In the genomic region with DNA sequence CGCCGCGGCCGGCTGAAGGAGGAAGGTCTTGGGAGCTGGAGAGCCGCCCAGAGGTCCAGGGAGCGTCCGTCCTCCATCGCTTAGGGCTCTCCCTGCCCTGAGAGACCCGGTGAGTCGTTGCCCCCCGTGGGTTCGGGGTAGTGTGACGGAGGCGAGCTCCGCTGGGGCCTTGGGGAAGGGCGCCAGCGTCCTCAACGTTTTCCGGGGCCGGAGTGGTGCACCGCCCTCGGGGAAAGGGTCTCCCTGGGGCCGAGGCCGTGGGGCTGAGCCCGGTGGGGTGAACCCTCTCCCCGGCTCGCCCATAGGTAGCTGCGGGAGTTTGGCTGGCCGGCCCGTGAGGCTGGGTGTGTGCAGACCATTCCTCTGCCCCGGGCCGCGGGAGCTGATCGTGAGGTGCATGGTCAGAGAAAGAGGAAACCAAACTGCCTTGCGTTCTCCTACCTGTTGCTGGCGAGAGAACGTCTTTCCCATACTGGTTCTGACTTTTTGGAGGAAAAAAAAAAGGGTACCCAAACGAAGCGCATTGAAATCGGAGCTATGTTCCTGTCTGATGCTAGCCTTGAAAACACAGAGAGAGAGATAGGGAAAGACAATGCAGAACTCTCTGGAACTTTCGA, we compare ENCODE assay signal across 8 mouse cellular contexts. TPM values are rescaled to one million over a fixed set of nuclear protein-coding genes. Genes with fewer than 3 reads are reported as not detected.
A peak's percentile ranks its signal among the peaks of the same experiment; 100 is the strongest.
DNase-seq lines count a peak whose midpoint lies in the region; ATAC-seq and TF ChIP-seq lines count a peak whose summit lies in the region.

No protein-coding gene starts in this region.

- H3K27me3 ChIP-seq in kidney, postnatal 0 days (ENCODE audit: insufficient read depth, low read length) = no peaks in the 10 kb centered on the region
- no peaks in the 10 kb centered on the region for H3K27me3 ChIP-seq in intestine, embryonic 16.5 days (replicated peaks; ENCODE audit: control insufficient read depth, insufficient read depth, low read length)
- no peaks in the 10 kb centered on the region for H3K27me3 ChIP-seq in midbrain, postnatal 0 days (ENCODE audit: insufficient read depth, low read length)

- peak overlapping the region; percentile 90 for H3K4me3 ChIP-seq in kidney, postnatal 0 days (replicated peaks; ENCODE audit: low read depth, low read length)
- H3K4me3 ChIP-seq in embryonic fibroblast, embryonic 13.5 days (ENCODE audit: insufficient read depth, low read length) = peak overlapping the region; percentile 98
- H3K4me3 ChIP-seq in intestine, embryonic 16.5 days (ENCODE audit: low read length) = peak overlapping the region; percentile 96
- H3K4me3 ChIP-seq in midbrain, postnatal 0 days (ENCODE audit: low read depth, low read length) = peak overlapping the region; percentile 97

- H3K9ac ChIP-seq in kidney, postnatal 0 days (ENCODE audit: low read depth, low read length) = peak overlapping the region; percentile 92
- H3K9ac ChIP-seq in intestine, embryonic 16.5 days (ENCODE audit: low read depth, low read length) = peak overlapping the region; percentile 98
- peak overlapping the region; percentile 88 for H3K9ac ChIP-seq in midbrain, postnatal 0 days (replicated peaks; ENCODE audit: low read length, poor library complexity, severe bottlenecking)

- DNase-seq in kidney, postnatal 0 days (ENCODE audit: low spot score) = peak; percentile 57
- no peak for DNase-seq in kidney, adult 9 months
- peak; percentile 33 for DNase-seq in MEL-GATA-1-ER (ENCODE audit: extremely low read depth, low read depth)
- DNase-seq in midbrain, postnatal 0 days (ENCODE audit: low spot score) = no peak
- DNase-seq in cerebellum, postnatal 25 days = no peak
- DNase-seq in yolk sac, embryonic 10.5 days (ENCODE audit: low spot score) = no peak

- H3K4me1 ChIP-seq in kidney, postnatal 0 days (replicated peaks; ENCODE audit: insufficient read depth, low read length) = peaks cover 9% of the 10 kb centered on the region; the same call in 1 of the 2 replicates
- peaks cover 3% of the 10 kb centered on the region; the same call in 1 of the 2 replicates for H3K4me1 ChIP-seq in embryonic fibroblast, embryonic 13.5 days (ENCODE audit: control insufficient read depth, insufficient read depth, low read length)
- H3K4me1 ChIP-seq in intestine, embryonic 16.5 days (ENCODE audit: control insufficient read depth, insufficient read depth, low read length) = peaks cover 4% of the 10 kb centered on the region; the same call in 1 of the 2 replicates
- H3K4me1 ChIP-seq in midbrain, postnatal 0 days (ENCODE audit: insufficient read depth, low read length) = peaks cover 8% of the 10 kb centered on the region; the same call in 1 of the 2 replicates

- ATAC-seq in kidney, postnatal 0 days (replicated peaks; ENCODE audit: low FRiP score, low read depth) = peak; percentile 75
- peak; percentile 86 for ATAC-seq in intestine, embryonic 16.5 days
- peak; percentile 79 for ATAC-seq in midbrain, postnatal 0 days (ENCODE audit: low FRiP score)

- under 1% methylated on average over 39 of the region's 41 CpGs for WGBS in kidney, postnatal 0 days
- WGBS in intestine, embryonic 16.5 days = under 1% methylated on average over 41 of the region's 41 CpGs
- WGBS in midbrain, postnatal 0 days = under 1% methylated on average over 35 of the region's 41 CpGs

- no peaks in the 10 kb centered on the region for H3K36me3 ChIP-seq in kidney, postnatal 0 days (ENCODE audit: insufficient read depth, low read length)
- H3K36me3 ChIP-seq in intestine, embryonic 16.5 days (ENCODE audit: control insufficient read depth, insufficient read depth, low read length) = no peaks in the 10 kb centered on the region
- no peaks in the 10 kb centered on the region for H3K36me3 ChIP-seq in midbrain, postnatal 0 days (ENCODE audit: insufficient read depth, low read length)

- H3K9me3 ChIP-seq in kidney, postnatal 0 days (replicated peaks; ENCODE audit: low read length) = no peaks in the 10 kb centered on the region
- H3K9me3 ChIP-seq in intestine, embryonic 16.5 days (ENCODE audit: control insufficient read depth, low read length) = no peaks in the 10 kb centered on the region
- no peaks in the 10 kb centered on the region for H3K9me3 ChIP-seq in midbrain, postnatal 0 days (ENCODE audit: low read length)

- H3K27ac ChIP-seq in kidney, postnatal 0 days = peak overlapping the region; percentile 98
- H3K27ac ChIP-seq in embryonic fibroblast, embryonic 13.5 days (ENCODE audit: insufficient read depth, low read length) = peak overlapping the region; percentile 90
- H3K27ac ChIP-seq in intestine, embryonic 16.5 days (ENCODE audit: low read length) = peak overlapping the region; percentile 99
- H3K27ac ChIP-seq in midbrain, postnatal 0 days (ENCODE audit: low read depth, low read length) = peak overlapping the region; percentile 79

- TF ChIP-seq CTCF in kidney, postnatal 0 days (IDR thresholded peaks at IDR 0.05; ENCODE audit: low read depth) = no peak
- no peak for TF ChIP-seq CTCF in embryonic fibroblast, embryonic 13.5 days (IDR thresholded peaks at IDR 0.05; ENCODE audit: borderline replicate concordance, insufficient read depth, low read length)
- TF ChIP-seq CTCF in midbrain, postnatal 0 days (IDR thresholded peaks at IDR 0.05) = no peak

- TF ChIP-seq POLR2A in embryonic fibroblast, embryonic 13.5 days (IDR thresholded peaks at IDR 0.05; ENCODE audit: low read depth, low read length) = 0 out of 2 replicates have a peak, but pooled peaks have one; percentile 10

- peak overlapping the region; percentile 62 for H3K4me2 ChIP-seq in kidney, postnatal 0 days (ENCODE audit: low read length)
- peak overlapping the region; percentile 43 for H3K4me2 ChIP-seq in intestine, embryonic 16.5 days (ENCODE audit: low read depth, low read length)
- H3K4me2 ChIP-seq in midbrain, postnatal 0 days (ENCODE audit: low read depth, low read length, poor library complexity, severe bottlenecking) = peak overlapping the region; percentile 87

RNA-seq across cellular contexts. Expression of a gene that starts 0.6 kb away (rescaled TPM):
- 27.0 and 28.1 TPM in 2 replicates for polyA plus RNA-seq in kidney, postnatal 0 days (2015; fragmentation: Nextera tagmentation; extraction: Ambion mirVana)
- 49.7 and 57.2 TPM in 2 replicates for polyA plus RNA-seq in embryonic fibroblast, embryonic 13.5 days (2011; ENCODE audit: insufficient read length, low read depth, missing spikeins)
- 27.7 and 31.7 TPM in 2 replicates for polyA plus RNA-seq in intestine, embryonic 16.5 days (2015; fragmentation: Nextera tagmentation; extraction: Ambion mirVana)
- total RNA-seq in midbrain, postnatal 0 days (2014; rRNA removed) = 24.8 and 40.6 TPM in 2 replicates
- 15.4 and 20.4 TPM in 2 replicates for polyA plus RNA-seq in midbrain, postnatal 0 days (2015; fragmentation: Nextera tagmentation; extraction: Ambion mirVana)

RNA-seq across cellular contexts. Expression of a gene that starts 40.4 kb away (rescaled TPM):
- not detected in 2 replicates for polyA plus RNA-seq in kidney, postnatal 0 days (2015; fragmentation: Nextera tagmentation; extraction: Ambion mirVana)
- polyA plus RNA-seq in embryonic fibroblast, embryonic 13.5 days (2011; ENCODE audit: insufficient read length, low read depth, missing spikeins) = not detected in 2 replicates
- polyA plus RNA-seq in intestine, embryonic 16.5 days (2015; fragmentation: Nextera tagmentation; extraction: Ambion mirVana) = not detected in 2 replicates
- 0.22 and 0.57 TPM in 2 replicates for total RNA-seq in midbrain, postnatal 0 days (2014; rRNA removed)
- polyA plus RNA-seq in midbrain, postnatal 0 days (2015; fragmentation: Nextera tagmentation; extraction: Ambion mirVana) = 0.74 and 0.88 TPM in 2 replicates

Comparison
In these comparisons a context has a peak if more than half of its experiments do, and no peak if none do; other contexts are left out.
1. DNase-seq: peak in kidney, postnatal 0 days (single experiment) and MEL-GATA-1-ER (single experiment); none in kidney, adult 9 months (single experiment), midbrain, postnatal 0 days (single experiment), cerebellum, postnatal 25 days (0 of 2) and yolk sac, embryonic 10.5 days (single experiment).
2. Peak in every context shown above with its lines, with median percentiles within 50 percentile points of each other: ATAC-seq, H3K27ac ChIP-seq, H3K4me2 ChIP-seq, H3K4me3 ChIP-seq and H3K9ac ChIP-seq.